Mouse (Mus musculus) liver, postnatal 0 days (tissue): ENCODE results near the gene Exosc8.

Experiments
- CTCF ChIP-seq: sonication (generic); IDR thresholded peaks from 2 replicates; pipeline ENCODE4 v1.5.1; 2016; ENCODE audit warnings: antibody characterized with exemption, low read depth
- EP300 ChIP-seq: IDR thresholded peaks from 2 replicates; pipeline ENCODE4 v1.6.1; 2016; ENCODE audit warnings: antibody characterized with exemption, low read depth, mild to moderate bottlenecking

DNA sequence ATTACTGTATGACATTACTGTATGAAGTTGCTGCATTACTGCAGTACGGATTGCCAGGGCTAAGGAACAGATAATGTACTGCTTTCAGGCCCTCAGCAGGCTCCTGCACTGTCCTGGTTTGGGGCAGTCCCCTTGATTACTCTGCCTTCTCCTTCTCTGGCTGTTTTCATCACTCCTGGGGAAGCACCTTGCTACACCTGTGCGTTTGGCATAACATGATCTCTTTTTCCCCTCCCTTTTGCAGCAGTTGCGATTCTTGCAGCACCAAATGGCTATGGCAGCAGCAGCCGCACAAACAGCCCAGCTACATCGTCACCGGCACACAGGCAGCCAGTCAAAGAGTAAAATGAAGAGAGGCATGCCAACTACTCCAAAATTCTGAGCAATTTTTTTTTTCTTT lies 7.1 kb downstream of the Exosc8 start:
- no peak for TF ChIP-seq CTCF
- no peak for TF ChIP-seq EP300
